Mouse (Mus musculus) T-helper 1 cell (primary cell): ENCODE results near the gene Inhbe.
"Not testable (repeated sequence)": the region's sequence is repeated elsewhere in the genome, so short reads cannot be mapped to it uniquely, and the experiment has no call there.

Source experiments
- in situ Hi-C: fragments of 300-600 bp; cut with MboI, MseI; formaldehyde crosslinking; loops from one replicate; pipeline ENCODE4 v1.15.1; 2025; ENCODE audit warnings: high pct_unique_total_duplicates

The Inhbe gene

DNA sequence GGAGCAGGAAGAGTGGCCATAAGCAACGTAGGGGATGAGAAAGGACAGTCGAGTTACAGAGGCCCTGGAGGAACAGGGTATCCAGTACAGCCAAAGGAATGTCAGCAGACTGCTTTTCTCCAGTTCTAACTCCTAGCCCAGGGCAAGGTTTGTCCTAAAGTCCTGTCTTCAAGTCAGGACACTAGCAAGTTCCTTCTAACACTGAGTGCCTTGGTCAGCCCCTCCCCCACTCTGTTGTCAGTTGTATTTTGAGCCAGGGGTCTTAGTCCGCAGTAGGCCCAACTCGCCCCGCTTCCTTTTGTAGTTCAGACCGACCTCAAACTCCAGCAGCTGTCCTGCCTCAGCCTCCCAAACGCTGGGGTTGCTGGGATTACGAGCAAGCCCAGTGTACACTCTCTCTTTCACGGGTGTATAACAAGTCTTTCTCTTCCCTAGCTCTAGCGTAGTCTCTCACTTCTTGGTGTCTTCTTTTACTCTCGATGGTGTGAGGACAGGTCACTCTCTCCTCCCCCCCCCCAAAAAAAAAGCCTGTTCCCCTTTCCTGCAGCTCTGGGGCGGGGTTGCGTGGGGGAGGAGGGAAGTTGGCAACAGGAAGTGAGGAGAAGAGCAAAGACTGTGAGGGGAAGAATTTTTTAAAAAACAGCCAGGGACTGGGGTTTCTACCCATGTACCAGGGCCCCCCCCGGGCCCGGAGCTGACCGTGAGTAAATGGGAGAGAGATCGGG lies 30.9 kb downstream of the Inhbe start:
- in situ Hi-C loops = no loop called here

DNA sequence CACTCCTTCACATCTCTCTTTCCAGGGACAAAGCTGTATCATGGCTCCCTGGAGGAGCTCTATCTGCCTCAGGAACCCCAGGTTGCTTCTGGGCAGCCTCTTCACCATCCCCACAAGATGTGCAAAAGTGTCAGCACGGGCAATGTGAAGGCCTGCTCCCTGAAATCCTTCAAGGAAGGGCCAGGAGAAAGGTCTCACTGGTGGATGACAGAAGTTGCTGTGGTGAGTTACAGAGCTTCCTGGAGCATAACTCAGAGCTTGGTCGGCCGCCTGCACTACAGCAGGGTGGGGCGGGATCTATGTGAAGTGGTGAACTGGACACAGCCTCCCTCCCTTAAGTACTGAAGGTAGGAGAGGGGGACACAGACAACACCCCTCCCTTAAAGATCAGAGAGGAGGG lies 31.5 kb downstream of the Inhbe start:
- in situ Hi-C loops = no loop called here

DNA sequence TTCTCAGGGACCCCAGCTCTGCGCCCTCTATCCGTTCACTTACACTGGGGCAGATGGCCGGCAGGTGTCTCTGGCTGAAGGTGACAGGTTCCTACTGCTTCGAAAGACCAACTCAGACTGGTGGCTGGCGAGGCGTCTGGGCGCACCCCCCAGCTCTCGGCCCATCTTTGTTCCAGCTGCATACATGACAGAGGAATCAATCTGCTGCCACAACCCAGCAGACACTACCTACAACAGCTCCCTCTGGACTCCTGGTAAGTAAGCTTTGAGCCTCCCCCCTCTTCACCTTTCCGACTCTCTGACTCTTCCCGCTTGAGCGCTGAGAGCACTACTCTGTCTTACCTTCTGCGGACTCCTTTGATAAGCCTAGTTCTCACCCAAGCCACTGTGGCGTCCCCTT lies 32.0 kb downstream of the Inhbe start:
- in situ Hi-C loops = no loop called here

DNA sequence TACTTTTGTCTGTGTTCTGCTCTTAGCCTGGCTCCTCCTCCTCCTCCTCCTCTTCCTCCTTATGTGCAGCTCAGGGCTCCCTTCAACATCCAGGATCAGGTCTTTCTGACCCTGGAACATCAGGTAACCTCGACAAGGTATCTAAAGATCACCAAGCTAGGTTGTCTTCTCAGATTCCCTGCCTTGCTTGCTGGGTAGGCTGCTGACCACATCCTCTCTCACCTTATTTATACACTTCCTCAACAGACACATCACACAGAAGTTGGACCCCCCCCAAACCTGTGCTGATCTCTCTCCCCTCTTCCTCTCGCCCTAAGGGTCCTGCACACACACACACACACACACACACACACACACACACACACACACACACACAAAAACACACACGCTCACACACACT lies 32.6 kb downstream of the Inhbe start, which contains the start of gene Arhgap9:
Gene Arhgap9, plus strand, starts transcription at position 344 of the 400 bp plus-strand sequence.
- in situ Hi-C loops = no loop called here

DNA sequence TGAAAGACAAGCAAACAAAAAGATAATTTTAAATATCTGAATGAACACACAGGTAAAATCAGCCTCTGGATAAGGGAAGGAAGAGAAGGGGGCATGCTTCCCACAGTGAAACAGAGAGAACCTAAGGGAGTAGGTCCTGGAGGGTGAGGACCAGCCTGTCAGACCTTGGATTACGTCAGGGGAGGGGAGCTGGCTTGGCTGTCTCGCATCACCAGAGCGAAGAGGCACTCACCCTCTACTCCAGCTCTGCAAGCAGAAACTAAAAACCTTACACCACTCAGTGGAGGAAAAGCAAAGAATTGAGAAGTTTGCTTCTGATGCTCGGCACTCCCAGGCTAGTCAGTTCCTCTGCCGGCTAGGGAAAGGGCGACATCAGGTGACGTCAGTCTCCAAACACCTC lies 34.2 kb downstream of the Inhbe start:
- in situ Hi-C loops = loop anchor here (5.0 kb wide), 1 partner anchor 1302 kb away; no protein-coding TSS in a partner anchor

DNA sequence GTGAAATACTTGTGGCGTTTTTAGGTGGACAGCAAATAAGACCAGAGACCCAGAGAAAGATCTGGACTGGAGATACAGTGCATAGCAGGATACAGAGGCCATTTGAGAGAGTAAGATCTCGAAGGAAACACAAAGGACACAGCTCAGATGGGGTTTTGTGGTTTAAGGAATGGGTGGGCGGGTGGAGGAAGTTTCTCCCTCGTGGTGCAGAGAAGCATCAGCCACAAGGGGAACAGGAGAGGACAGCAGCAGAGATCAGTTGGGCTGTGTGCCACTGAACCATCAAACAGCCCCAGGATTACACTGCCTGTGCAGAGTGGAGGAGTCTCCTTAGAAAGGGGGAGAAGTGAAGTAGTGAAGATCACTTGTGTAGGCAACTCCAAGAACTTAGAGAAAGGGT lies 36.2 kb downstream of the Inhbe start:
- in situ Hi-C loops = loop anchor here (5.0 kb wide), 1 partner anchor 1304 kb away; no protein-coding TSS in a partner anchor

DNA sequence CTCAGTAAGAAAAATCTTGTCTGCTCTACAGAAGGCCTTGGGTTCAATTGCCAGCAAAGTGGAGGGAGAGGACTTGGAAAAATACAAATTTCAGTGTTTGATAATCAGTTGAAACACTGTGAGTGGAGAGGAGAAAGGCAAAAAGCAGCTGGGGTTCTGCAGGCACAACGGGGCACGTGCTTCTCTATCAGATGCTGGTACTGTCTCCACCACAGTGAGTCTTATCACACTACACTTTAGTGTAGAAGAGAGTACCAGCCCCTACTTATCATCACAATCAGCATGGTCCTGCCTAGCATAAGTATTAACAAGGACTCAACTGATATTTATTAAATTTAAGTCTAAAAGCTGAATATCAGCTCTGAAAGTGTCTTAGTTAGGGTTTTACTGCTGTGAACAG lies 36.9 kb downstream of the Inhbe start:
- in situ Hi-C loops = loop anchor here (5.0 kb wide), 1 partner anchor 1305 kb away; no protein-coding TSS in a partner anchor

DNA sequence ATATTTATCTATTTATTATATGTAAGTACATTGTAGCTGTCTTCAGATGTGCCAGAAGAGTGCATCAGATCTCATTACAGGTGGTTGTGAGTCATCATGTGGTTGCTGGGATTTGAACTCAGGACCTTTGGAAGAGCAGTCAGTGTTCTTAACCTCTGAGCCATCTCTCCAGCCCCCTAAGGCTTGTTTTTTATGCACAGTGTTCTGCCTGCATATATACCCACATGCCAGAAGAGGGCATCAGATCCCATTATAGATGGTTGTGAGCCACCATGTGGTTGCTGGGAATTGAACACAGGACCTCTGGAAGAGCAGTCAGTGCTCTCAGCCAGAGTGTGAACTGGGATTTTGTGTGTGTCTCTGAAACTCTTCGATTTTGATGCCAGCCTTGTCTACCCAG lies 39.3 kb downstream of the Inhbe start:
- in situ Hi-C loops = loop anchor here (5.0 kb wide), 1 partner anchor 1307 kb away; no protein-coding TSS in a partner anchor

DNA sequence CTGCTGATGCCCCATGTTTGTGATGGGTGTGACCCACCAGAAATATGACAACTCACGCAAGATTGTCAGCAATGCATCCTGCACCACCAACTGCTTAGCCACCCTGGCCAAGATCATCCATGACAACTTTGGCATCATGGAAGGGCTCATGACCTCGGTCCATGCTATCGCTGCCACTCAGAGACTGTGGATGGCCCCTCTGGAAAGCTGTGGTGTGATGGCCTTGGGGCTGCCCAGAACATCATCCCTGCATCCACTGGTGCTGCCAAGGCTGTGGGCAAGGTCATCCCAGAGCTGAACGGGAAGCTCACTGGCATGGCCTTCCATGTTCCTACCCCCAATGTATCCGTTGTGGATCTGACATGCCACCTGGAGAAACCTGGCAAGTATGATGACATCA lies 40.7 kb downstream of the Inhbe start:
- in situ Hi-C loops = not testable (repeated sequence)

DNA sequence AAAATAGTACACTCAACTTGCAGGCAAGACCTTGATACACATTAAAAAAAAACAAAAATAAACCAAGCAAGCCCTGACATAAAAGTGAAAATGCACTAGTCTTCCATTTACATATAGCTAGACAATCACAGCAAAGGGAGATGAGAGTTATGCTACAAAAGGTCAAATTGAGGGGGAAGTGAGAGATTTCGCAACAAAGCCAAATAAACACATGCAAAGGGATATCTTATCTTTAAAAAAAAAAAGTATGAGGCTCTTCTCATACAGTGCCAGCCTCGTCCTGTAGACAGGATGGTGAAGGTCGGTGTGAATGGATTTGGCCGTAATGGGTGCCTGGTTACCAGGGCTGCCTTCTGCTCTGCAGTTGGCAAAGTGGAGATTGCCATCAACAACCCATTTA lies 41.4 kb downstream of the Inhbe start:
- in situ Hi-C loops = no loop called here

DNA sequence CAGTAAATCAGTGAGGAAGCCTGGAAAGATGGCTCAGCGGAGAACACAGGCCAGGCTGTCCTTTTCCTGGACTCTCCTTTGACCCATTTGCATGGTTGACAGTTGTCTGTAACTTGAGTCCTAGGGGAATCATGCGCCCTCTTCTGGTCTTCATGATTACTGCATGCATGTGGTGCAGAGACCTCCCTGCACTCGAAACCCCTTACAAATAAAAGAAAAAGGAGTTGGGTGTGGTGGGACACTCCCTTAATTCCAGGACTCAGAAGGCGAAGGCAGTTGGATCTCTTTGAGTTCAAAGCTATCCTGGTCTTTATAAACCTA lies 41.9 kb downstream of the Inhbe start:
- in situ Hi-C loops = no loop called here

DNA sequence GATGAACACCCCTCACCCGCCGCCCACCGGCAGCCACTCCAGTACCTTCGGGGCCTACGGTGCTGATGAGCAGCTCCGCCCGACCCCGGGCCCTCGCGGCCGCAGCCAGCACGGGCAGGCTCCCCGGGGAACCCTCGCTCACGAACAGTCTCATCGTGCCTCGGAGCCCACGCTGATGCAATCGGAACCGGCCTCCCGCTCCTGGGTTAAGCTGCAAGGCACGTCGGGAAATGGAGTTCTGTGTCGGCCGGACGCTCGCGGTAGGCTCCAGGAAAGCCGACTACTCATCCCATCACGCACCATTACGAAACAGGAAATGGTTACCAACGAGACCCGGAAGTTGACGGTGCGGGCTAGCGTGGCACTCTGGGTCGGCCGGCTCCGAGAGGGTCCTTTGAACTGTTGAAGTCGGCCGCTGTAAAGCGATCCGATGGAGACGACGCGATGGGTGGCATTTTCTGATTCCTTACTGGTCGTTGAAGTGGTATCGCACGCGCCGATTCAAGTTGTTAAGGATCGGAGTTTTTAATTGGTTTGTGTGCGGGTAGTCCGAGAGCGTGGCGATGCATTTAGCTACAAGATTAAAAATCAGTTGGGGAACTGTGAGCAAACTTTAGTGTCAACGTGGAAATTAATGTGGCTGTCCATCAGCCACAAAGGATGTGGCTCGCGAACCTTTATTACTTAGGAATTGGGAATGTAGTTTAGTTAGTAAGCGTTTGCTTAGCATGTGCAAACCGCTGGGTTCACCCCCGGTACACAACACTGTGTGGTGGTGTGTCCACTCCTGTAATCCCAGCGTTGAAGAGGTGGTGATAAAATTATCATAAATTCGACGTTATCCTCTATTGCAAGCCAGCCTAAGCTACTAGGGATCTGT lies 42.5 kb downstream of the Inhbe start, which contains the start of gene Mars:
Gene Mars, minus strand, starts transcription at position 311 of the 880 bp plus-strand sequence.
- in situ Hi-C loops = no loop called here

DNA sequence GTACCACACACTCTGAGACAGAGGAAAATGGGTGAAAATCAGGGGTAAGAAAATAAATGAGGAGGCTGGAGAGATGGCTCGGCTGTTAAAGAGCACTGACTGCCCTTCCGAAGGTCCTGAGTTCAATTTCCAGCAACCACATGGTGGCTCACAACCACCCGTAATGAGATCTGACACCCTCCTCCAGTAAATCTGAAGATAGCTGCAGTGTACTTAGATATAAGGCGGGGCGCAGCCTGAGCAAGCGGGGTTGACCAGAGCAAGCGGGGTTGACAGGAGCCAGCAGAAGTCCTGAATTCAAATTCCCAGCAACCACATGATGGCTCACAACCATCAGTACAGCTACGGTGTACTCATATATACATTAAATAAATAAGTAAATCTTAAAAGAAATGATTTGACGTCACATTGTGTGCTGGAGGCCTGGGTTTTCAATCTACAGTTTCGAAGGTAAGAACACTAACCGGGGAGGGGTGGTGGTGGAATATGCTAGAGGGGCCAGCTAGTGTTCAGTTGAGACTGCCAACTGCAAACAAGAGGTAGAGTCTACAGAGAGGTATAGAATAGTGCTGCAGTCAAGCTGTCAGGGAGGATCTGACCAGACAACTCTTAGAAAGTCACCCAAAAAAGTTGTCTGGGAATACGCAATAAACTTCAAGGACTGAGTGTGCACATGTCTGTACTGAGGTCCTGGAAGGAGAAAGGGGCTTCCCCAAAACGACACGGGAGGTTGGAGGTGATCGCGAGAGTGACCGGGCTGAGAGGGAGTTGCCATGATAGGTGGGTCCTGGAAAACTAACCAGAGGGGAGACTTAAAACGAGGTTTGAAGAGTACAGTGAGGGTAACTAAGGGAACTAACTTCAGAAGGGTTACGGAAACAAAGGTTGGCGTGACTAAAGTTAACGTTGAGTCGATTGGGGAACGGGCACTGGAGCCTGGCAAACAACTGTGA lies 43.4 kb downstream of the Inhbe start:
- in situ Hi-C loops = no loop called here

DNA sequence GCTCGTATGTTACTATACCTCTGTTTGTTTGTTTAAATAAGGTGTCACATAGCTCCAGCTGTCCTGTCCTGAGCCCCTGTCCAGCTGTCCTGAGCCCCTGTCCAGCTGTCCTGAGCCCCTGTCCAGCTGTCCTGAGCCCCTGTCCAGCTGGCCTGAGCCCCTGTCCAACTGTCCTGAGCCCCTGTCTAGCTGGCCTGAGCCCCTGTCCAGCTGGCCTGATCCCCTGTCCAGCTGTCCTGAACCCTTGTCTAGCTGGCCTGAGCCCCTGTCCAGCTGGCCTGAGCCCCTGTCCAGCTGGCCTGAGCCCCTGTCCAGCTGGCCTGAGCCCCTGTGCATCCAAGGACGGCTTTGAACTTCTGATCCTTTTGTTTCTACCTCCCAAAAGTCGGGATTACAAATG lies 45.0 kb downstream of the Inhbe start:
- in situ Hi-C loops = not testable (repeated sequence)

DNA sequence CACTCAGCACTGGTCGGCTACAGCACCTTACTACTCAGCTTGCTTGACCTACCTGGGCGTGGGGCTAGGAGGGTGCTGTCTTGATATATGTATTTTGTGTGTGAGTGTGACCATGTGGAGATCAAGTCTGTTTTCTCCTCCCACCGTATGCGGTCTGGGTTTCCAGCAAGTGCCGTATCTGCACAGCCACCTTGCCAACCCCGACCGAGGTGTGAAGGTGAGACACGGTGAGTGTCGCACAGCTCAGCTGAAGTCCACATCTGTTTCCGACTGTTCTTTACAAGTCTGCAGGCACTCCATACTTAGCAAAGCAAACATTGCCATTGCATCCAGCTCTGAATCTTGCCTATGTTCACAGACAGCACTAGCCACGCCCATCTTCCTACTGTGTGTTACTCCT lies 51.1 kb downstream of the Inhbe start:
- in situ Hi-C loops = no loop called here

DNA sequence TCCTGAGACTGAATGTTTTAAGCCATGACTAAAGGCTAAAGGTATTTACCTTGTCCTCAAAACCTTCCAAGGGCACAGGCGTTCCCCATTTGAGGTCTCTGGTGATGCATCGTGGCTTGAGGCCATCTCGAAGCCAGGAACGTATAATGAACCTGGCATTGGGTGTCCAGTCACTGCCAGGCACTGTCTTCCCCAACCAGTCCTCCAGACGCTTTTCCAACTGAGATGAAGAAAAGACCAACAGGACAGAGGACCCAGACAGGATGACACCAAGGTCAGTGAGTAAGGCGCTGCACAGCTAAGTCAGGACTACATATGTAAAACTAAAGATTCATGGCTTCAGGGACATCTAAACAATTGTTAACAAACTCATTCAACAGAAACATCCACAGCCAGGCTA lies 53.9 kb downstream of the Inhbe start:
- in situ Hi-C loops = no loop called here
